Mouse (Mus musculus): ENCODE measurements around the gene Etd.
"Not testable (repeated sequence)": the region's sequence is repeated elsewhere in the genome, so short reads cannot be mapped to it uniquely, and the experiment has no call there.

Gene Etd

GRCm38 (mm10) chrX:53434618-53435017 is at the start of gene Etd:
Gene Etd (plus strand): TSS chrX:53434918.
- in situ Hi-C loops (cut with MboI), result no loop called here

DNA sequence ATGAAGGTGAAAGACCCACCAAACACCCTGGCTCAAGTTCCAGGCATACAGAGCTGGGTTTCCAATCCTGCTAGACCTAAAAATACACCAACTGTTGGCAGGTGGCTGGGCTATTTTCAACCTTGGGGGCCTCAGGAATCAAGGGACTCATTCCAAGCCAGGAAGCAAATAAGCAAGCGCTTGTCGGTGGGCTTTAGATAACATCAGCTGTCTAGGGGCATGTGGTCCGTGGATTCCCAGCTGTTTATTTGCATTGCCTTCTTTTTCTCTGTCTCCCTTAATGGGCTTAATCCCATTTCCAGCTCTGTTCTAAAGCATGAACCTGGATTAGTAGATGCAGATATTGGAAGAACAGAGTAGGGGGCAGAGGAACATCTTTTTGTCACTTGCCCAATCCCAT is 48.4 kb upstream of the Etd start:
- in situ Hi-C loops (cut with MboI), result no loop called here

GRCm38 (mm10) chrX:53432888-53433287 is 1.8 kb upstream of the Etd start:
- in situ Hi-C loops (cut with MboI), result no loop called here

DNA sequence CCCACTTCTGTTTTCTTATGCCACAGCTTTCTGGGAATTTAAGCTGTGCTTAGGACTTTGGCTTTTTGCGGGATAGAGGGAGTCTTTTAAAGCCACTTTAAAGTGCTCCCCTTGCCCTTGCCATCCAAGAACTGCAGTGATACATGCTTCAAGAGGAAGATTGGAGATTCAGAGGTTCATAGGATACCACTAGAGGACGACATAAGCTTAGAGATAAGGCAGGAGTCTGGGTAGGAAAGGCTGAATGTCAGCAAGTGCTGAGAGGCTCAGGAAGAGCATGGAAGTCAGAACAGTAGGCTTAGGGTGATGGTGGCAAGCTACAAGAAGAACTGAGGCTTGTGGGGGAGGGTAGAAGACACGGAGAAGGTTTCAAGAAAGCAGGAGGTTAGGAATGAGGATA is 24.9 kb downstream of the Etd start:
- in situ Hi-C loops (cut with MboI), result no loop called here

DNA sequence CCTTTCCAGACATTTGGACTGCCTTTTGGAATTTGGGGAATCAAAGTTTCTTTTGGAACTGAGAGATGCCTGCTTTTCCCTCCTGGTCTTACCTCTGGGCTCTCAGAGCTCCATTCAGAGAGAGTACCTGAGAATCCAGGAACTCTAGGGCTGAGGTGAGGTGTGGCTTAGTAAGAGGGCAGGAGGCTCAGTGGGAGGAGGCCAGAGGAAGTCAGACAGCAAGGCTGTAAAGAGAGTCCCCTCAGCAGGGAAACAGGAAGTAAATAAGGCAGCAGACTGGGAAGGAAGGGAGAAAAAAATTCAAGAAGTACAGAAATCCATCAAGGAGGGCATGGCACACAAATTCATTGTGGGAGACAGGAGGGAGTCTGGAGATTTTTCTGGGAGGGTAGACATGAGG is 29.5 kb downstream of the Etd start:
- in situ Hi-C loops (cut with MboI), result not testable (repeated sequence)
